Mouse (Mus musculus) spleen, postnatal 14 days (tissue): ENCODE measurements around the gene Otp.

Experiments used
- DNase-seq, 2 experiments: peaks; one replicate each; pipeline ENCODE4 v3.0.0; 2021 to 2022; ENCODE audit warnings: low spot score in 2 of 2

The Otp gene

DNA sequence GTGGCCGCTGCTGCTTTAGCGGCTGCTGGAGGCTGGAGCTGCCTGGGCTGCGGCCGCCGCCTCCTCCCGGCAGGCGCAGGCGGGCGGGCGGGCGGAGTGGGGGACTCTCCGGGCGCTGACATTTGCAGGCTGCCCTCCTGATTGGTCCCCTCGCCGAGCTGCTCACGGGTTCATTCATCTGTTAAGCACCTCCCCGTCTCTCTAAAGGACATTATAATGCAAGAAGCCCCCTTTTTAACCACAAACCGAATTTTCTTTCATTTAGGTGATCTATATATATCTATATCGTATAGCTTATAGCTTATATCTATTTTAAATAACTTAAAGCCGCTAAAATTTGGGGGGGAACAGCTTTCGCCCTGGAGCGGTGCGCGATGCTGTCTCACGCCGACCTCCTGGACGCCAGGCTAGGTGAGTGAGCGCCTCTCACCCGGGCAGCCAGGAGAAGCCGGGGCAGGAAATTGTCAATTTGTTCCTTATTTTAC is at the start of gene Otp:
Otp (plus strand) TSS at position 207 of the 485 bp plus-strand sequence.
- DNase-seq, result no peak

GRCm38 (mm10) chr13:94826389-94826788 is 49.0 kb upstream of the Otp start:
- no peak for DNase-seq

DNA sequence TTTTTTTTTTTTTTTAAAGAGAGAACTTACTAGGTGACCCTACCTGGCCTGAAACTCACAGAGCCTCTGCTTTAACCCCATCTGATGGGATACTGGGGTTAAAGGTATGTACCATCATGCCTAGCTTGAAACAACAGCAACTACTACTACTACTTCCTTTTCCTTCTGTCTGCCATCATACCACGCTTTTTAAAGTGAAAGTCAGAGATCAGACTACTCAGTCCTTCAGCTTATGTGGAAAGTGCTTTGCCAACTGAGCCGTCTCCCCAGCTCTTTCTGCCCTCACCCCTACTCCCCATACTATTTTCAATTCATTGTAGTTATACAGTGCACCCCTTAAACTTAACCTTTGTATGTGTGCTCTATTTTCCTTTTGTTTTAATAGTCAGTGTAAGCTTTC is 48.4 kb upstream of the Otp start:
- no peak for DNase-seq

- no peak for DNase-seq
Measured at GRCm38 (mm10) chr13:94827847-94828246, 47.6 kb upstream of the Otp start.

DNA sequence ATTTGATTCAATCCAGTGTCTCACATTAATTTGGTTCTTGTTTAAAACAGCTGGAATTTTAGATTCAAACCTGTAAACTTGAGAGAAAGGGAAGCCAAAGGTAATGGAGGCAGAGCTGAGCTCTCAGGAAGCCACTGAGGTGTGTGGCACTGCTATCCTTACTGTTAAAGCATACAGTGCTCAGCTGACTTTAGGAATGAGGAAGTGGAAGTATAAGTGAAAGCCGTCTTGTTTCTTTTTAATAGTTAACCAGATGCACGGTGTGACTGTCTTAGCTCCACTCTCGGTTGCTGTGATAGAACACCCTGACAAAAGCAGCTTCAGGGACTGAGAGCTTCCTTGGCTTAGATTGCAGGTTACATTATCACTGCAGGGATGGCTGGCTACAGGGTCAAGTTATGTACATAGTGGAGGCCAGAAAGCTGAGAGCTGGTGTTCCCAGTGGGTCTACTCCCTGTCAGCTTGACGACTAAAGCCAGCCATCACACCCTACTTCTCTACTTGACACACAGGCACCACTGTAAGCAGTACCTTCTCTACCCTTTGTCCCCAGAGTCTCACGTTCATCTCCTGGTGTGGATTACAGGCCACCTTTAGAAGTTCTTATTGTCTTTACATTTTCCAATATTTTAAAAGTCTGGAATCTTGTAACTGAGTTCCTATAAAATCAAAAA is 37.2 kb upstream of the Otp start:
- no peak for DNase-seq

- no peak for DNase-seq
Measured at GRCm38 (mm10) chr13:94838756-94839337, 36.6 kb upstream of the Otp start.

DNA sequence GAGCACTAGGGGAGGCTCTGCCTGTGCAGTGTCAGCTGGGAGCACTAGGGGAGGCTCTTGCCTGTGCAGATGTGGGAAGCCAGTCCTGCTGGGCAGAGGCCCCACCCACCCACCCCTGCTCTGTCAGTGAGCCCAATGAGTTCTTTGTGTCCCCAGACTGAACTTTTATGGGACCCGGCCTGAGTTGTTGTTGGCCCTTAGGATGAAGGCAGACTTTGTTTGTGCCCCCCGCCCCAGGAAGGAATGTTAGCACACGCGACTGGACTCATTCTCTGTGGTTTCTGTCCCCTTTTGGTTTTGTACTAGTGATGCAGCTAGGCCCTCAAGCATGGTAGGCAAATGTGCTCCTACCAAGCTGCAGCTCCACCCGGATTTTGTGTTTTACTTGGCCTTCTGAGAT is 32.2 kb upstream of the Otp start:
- DNase-seq, result no peak

GRCm38 (mm10) chr13:94847870-94848269 is 27.5 kb upstream of the Otp start:
- DNase-seq, result no peak

DNA sequence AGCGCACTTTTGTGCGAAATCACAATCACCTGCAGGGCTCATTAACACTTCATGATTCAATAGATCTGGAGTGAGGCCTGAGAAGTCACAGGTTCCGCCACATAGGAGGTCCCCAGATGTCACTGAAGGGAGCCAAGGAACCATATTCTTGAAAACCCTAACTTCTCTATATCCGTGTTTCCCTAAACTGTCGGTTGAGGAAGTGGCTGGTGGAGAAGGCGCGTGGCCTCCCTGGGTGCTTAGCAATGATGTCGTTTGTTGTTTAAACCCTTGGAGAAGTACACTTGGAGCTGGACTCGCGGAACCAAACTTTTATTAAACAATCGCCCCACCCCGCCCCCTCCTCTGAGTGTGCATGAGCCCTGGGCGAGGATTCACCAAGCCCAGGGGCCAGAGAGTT is 26.1 kb upstream of the Otp start:
- DNase-seq, result no peak

DNA sequence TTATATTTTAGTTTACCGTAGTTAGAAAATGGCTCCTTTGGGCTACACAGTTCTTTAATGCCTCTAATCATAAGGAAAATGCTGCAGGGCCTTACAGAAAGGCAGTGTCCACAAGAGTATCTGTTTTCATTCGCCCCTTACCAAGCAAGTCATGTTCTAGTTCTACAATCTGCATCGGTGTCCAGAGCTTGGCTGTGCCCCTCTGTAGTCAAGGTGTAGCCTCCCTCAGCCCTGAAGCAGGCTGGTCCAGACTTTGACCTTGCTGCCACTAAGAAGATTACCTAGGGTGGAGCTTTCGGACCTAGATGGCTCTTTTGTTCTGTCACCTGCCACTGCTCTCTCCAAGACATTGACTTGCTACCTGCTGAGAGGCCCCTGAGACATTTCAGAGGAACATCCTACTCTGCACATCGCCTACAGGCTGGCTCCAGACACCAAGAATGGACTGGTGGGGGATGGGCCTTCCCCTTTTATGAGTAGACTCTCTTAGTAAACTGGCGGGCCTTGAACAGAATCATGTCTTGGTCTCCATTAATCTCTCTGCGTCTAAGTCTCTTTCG is 17.3 kb upstream of the Otp start:
- DNase-seq, result no peak

DNA sequence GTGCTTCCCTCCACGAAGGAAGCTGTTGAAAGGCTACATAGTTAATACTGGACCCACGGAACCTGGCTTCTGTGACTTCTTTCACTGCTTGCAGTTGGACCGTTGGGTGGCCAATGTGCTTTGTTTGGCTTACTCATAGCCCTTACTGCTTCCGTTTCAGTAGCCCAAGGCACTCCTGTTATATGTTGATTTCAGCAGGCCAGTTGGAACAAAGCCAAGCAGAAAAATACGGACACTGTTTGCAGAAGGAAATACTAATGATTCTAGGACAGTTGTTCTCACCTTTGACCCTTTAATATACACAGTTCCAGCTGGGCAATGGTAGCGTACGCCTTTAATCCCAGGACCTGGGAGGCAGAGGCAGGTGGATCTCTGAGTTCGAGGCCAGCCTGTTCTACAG is 16.1 kb upstream of the Otp start:
- DNase-seq, result no peak

DNA sequence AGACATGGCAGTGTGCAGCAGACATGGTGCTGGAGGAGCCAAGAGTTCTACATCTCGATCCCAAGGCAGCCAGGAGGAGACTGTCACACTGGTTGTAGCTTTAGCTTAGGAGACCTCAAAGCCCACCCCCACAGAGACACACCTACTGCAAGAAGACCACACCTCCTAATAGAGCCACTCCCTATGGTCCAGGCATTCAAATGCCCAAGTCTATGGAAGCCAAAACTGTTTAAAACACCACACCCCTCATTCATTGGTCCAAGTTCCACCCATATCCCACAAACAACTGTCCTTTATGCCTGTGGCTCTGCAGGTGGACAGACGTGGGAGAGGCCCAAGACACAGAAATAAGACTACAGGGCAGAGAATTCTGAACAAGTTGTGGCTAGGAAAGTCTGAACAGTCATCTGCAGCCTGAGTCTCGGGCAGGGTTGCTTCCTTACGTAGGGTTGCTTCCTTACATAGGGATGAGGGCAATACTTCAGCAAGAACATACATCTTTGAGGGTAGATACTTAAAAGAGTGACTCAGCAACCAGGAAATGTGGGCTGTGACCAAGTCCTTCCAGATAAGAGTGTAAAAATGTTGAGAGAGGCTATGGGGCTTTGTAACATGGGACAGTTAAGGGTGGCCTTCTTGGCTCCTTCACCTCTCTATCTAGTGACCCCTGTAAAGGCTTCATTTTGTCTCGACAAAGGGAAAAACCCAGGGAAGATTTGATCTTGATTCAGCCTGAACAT is 12.7 kb upstream of the Otp start:
- DNase-seq, result no peak

DNA sequence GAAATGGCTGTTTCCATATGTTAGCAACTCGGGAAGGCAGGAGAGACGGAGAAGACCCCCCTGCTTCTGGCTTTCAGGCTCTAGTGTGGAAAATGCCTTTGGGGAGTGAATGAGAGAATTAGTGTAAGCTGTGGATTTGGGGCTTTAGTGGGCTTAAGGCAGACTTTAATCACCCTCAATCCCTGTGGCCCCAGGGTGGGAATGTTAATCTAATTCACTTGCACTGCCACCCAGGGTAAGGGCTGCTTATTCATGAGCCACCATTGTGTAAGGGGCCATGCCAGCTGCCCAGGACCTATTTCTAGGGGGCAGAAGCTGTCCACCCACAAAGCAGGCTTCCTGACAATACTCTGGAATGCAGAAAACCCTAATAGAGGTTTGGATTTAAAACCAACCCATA is 8.5 kb upstream of the Otp start:
- DNase-seq, result no peak

GRCm38 (mm10) chr13:94867772-94868171 is 7.6 kb upstream of the Otp start:
- DNase-seq, result no peak

DNA sequence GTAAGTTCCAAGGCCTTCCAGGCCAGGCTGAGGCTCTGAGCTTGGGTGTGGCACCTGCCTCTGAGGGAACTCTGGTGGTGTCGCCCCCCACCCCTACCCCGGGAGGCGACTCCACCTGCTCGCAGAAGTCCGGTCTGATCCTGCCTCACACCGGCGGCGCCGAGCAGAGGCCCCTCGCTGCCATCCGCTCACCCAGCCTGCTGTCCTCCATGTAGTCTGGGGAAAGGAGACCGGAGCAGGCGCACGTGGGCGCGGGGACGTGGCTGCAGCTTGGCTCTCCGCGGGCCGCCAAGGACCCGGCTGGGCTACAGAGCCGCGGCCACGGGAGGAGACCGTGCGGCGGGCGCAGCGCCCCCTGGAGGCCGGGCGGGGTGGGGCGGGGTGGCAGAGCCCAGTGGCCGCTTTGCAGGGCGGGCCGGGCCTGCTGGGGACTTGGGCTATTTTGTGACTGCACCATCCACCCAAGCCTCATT is 6.9 kb upstream of the Otp start:
- DNase-seq, result peak in 1 of 2 experiments; percentile 15

DNA sequence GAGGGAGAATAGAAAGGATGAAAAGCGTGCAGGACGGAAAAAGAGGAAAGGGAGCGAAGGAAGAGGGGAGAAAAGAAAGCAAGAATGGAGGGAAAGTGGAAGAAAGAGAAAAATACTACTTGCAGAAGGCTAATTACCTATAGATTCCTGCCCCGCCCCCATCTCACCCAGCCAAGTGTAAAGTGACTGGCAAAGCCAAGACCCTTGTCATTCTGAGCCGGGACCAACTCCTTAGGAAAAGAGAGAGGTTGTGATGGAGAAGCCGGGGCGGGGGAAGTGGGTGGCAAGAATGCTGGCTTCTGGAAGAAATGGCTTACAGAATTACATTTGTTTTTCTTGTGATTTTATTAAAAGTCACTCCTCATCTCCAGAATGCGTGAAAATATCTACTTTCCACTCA is 5.9 kb upstream of the Otp start:
- no peak for DNase-seq

DNA sequence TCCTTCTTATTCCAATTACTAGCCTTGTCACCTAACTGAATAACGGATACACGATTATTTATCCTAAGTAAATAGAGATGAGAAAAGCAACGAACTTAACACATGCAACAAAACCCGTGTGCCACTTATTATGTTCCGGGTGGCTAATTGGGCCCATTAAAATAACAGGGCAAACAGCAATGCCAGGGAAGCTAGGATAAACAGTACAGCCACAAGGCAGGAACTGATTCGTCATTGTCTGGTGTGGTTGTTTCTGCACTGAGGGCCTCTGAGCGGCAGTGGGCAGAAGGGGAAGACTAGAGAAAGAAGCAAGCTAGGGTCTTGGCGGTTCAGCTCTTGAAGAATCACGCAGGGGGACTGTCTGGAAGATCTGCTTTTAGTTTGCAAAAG is 5.3 kb upstream of the Otp start:
- DNase-seq, result no peak

DNA sequence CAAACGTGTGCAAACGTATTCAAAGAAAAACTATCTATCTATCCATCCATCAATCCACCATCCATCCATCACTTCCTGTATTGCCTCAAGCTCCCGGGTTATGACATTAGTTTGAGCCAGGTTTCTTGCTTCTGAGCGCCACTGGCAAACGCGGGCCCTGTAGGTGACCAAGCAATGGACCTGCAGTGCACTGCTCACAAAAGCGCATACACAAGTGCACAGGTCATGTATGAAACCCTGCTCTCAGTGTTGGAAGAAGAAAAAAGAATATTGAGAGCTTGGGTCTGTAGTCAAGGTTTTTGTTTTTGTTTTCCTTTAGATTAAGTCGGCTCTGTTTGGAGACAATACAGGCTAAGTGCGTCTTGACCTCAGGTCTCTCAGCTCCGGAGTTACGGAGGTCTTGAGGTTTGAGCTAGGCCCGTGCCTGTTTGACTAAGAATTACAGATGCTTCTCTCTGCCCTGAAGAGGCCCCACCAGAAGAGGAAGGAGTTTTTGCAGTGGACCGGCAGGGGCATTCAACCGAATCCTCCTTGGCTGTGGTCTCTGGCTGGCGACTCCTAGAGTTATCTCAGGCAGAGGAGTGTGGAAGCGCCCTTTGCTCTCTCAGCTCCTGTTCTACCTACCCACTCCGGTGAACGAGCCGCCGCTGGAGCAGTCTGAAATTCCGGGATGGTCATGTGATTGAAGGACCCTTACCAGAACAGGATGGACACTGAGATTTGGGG is 4.8 kb upstream of the Otp start:
- DNase-seq, result no peak

- no peak for DNase-seq
Measured at GRCm38 (mm10) chr13:94871806-94872320, 3.5 kb upstream of the Otp start.

DNA sequence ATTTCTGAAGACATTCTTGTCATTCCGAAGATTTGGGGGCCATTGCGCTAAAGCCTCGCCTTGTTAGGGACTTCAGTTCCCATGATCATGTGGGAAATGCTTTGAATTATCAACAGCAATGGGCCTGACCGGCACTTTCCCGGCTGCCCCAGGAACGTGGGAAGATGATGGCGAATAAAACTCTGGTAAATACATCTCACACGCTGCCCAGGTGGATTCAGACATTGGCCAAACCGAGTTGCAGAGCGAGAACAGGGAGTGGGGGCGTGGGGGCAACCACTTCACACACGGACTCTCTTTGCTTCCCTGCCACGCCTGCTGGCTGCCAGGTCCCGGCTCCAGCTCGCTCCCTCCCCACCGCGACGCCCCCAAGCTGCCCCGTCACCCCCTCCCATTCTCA is 3.0 kb upstream of the Otp start:
- DNase-seq, result no peak

GRCm38 (mm10) chr13:94873111-94874038 is 2.0 kb upstream of the Otp start:
- no peak for DNase-seq
